Mouse (Mus musculus) liver, postnatal 0 days (tissue): ENCODE data around the gene Cd5l. TPM values are rescaled to one million over a fixed set of nuclear protein-coding genes. Genes with fewer than 3 reads are reported as not detected.
A peak's percentile ranks its signal among the peaks of the same experiment; 100 is the strongest.
"Not testable (repeated sequence)": the region's sequence is repeated elsewhere in the genome, so short reads cannot be mapped to it uniquely, and the experiment has no call there.

ENCODE experiments used
- ATAC-seq: fragments of 200-750 bp; cut with Nextera tagmentation; 2 replicates; pipeline ENCODE4 v1.8.0; 2017; ENCODE audit warnings: mild to moderate bottlenecking, moderate library complexity
- DNase-seq: peaks from one replicate; pipeline ENCODE4 v3.0.0-alpha.2; 2016
- H3K27ac ChIP-seq: fragments of 300-500 bp; sonication (generic); 2 replicates; pipeline ENCODE4 v1.5.1; 2014; ENCODE audit warnings: antibody characterized with exemption, moderate library complexity, mild to moderate bottlenecking, low read depth
- H3K27me3 ChIP-seq: fragments of 300-500 bp; sonication (generic); 2 replicates; pipeline ENCODE4 v1.6.1; 2014; ENCODE audit warnings: low read length, control low read depth, mixed read lengths; ENCODE audit not compliant: insufficient read depth
- H3K36me3 ChIP-seq: fragments of 300-500 bp; sonication (generic); replicated peaks from 2 replicates; pipeline ENCODE4 v1.6.1; 2014; ENCODE audit warnings: mild to moderate bottlenecking, control low read depth, low read length, moderate library complexity, mixed read lengths; ENCODE audit not compliant: insufficient read depth
- H3K4me1 ChIP-seq: fragments of 300-500 bp; sonication (generic); 2 replicates; pipeline ENCODE4 v1.6.1; 2014; ENCODE audit warnings: antibody characterized with exemption, mild to moderate bottlenecking, control low read depth; ENCODE audit not compliant: insufficient read depth
- H3K4me2 ChIP-seq: fragments of 300-500 bp; sonication (generic); 2 replicates; pipeline ENCODE4 v1.6.1; 2014; ENCODE audit warnings: low read depth, mild to moderate bottlenecking, low read length, moderate library complexity, mixed read lengths
- H3K4me3 ChIP-seq: fragments of 300-500 bp; sonication (generic); 2 replicates; pipeline ENCODE4 v1.5.1; 2014; ENCODE audit warnings: low read depth, low read length
- H3K9ac ChIP-seq: fragments of 300-500 bp; sonication (generic); replicated peaks from 2 replicates; pipeline ENCODE4 v1.6.1; 2014; ENCODE audit warnings: mild to moderate bottlenecking, moderate library complexity
- H3K9me3 ChIP-seq: fragments of 300-500 bp; sonication (generic); 2 replicates; pipeline ENCODE4 v1.6.1; 2016; ENCODE audit warnings: mild to moderate bottlenecking, control low read depth, low read length, mixed read lengths
- CTCF ChIP-seq: sonication (generic); IDR thresholded peaks from 2 replicates; pipeline ENCODE4 v1.5.1; 2016; ENCODE audit warnings: antibody characterized with exemption, low read depth
- EP300 ChIP-seq: IDR thresholded peaks from 2 replicates; pipeline ENCODE4 v1.6.1; 2016; ENCODE audit warnings: antibody characterized with exemption, low read depth, mild to moderate bottlenecking
- WGBS: fragments of 180-500 bp; shearing (Covaris S2); extraction: QIAGEN DNeasy Blood & Tissue Kit; methylation state at CpG from one replicate; pipeline ENCODE4 v1.1.7; 2014; ENCODE audit not compliant: insufficient replicate concordance; 5-methylcytosine and 5-hydroxymethylcytosine counted together
- polyA plus RNA-seq: library from polyadenylated mRNA; unstranded; fragments of >200 nt; fragmentation: Nextera tagmentation; extraction: Ambion mirVana; gene quantifications from 2 replicates; pipeline ENCODE4 v1.2.1, GENCODE M21; 2015

Cd5l gene
- polyA plus RNA-seq, result 64.4 and 70.9 TPM in 2 replicates

- Histone ChIP-seq H3K4me2 (no peak within 1 kb of the TSS), H3K27me3 (no peaks in the 10 kb centered on the region), H3K9me3 (no peaks in the 10 kb centered on the region), H3K4me3 (no peak within 1 kb of the TSS), H3K9ac (no peak within 1 kb of the TSS), H3K4me1 (no peaks in the 10 kb centered on the region), H3K27ac (no peak within 1 kb of the TSS), H3K36me3 (no peaks in the 10 kb centered on the region)
- DNase-seq, result no peak
- no peak for ATAC-seq
- TF ChIP-seq CTCF (no peak), EP300 (no peak)
These were observed at the start of gene Cd5l for GRCm38 (mm10) chr3:87357581-87357980. Gene Cd5l (plus strand): TSS chr3:87357881.

- Histone ChIP-seq H3K36me3 (no peaks in the 10 kb centered on the region), H3K4me1 (no peaks in the 10 kb centered on the region), H3K9ac (no peak overlapping the region), H3K9me3 (no peaks in the 10 kb centered on the region), H3K4me2 (no peak overlapping the region), H3K4me3 (no peak overlapping the region), H3K27ac (no peak overlapping the region), H3K27me3 (no peaks in the 10 kb centered on the region)
- DNase-seq, result no peak
- peak; percentile 42; the same call in 1 of the 2 replicates for TF ChIP-seq CTCF
- TF ChIP-seq EP300, result no peak
- no peak for ATAC-seq
- WGBS, result 70% methylated on average over 2 of the region's 2 CpGs
These were observed 47.8 kb upstream of the Cd5l start for GRCm38 (mm10) chr3:87309922-87310321.

- Histone ChIP-seq H3K4me1 (no peaks in the 10 kb centered on the region), H3K36me3 (no peaks in the 10 kb centered on the region), H3K4me3 (no peak overlapping the region), H3K9me3 (no peaks in the 10 kb centered on the region), H3K27ac (no peak overlapping the region), H3K27me3 (no peaks in the 10 kb centered on the region), H3K4me2 (no peak overlapping the region), H3K9ac (no peak overlapping the region)
- no peak for ATAC-seq
- 33% methylated on average over 4 of the region's 4 CpGs for WGBS
- TF ChIP-seq EP300 (no peak), CTCF (no peak)
- no peak for DNase-seq
These were observed 35.1 kb upstream of the Cd5l start for GRCm38 (mm10) chr3:87322557-87322956.

GRCm38 (mm10) chr3:87323778-87324177 lies 33.9 kb upstream of the Cd5l start:
- no peak for TF ChIP-seq EP300
- peak; percentile 53 for TF ChIP-seq CTCF
- Histone ChIP-seq H3K27ac (no peak overlapping the region), H3K4me1 (no peaks in the 10 kb centered on the region), H3K4me3 (no peak overlapping the region), H3K9me3 (no peaks in the 10 kb centered on the region), H3K9ac (no peak overlapping the region), H3K27me3 (no peaks in the 10 kb centered on the region), H3K4me2 (no peak overlapping the region), H3K36me3 (no peaks in the 10 kb centered on the region)
- WGBS, result 10% methylated on average over 3 of the region's 3 CpGs
- ATAC-seq (no peak), DNase-seq (no peak)

GRCm38 (mm10) chr3:87337899-87338298 lies 19.8 kb upstream of the Cd5l start:
- Histone ChIP-seq H3K9me3 (no peaks in the 10 kb centered on the region), H3K27me3 (no peaks in the 10 kb centered on the region), H3K27ac (no peak overlapping the region), H3K4me1 (no peaks in the 10 kb centered on the region), H3K4me3 (no peak overlapping the region), H3K36me3 (no peaks in the 10 kb centered on the region), H3K9ac (no peak overlapping the region), H3K4me2 (no peak overlapping the region)
- 65% methylated on average over 5 of the region's 5 CpGs for WGBS
- TF ChIP-seq CTCF, result no peak
- TF ChIP-seq EP300, result no peak
- DNase-seq (no peak), ATAC-seq (no peak)

GRCm38 (mm10) chr3:87350992-87351391 lies 6.7 kb upstream of the Cd5l start:
- not testable (repeated sequence) for H3K36me3 ChIP-seq, H3K9me3 ChIP-seq, H3K27me3 ChIP-seq, DNase-seq, H3K4me1 ChIP-seq, H3K9ac ChIP-seq, ATAC-seq, H3K4me2 ChIP-seq, H3K4me3 ChIP-seq, H3K27ac ChIP-seq
- WGBS, result 58% methylated on average over 2 of the region's 2 CpGs

- ATAC-seq, result no peak
- no peaks in the 10 kb centered on the region for H3K4me1 ChIP-seq
- no peak overlapping the region for H3K4me2 ChIP-seq
- H3K9ac ChIP-seq, result no peak overlapping the region
- H3K4me3 ChIP-seq, result no peak overlapping the region
- H3K27me3 ChIP-seq, result no peaks in the 10 kb centered on the region
- H3K9me3 ChIP-seq, result no peaks in the 10 kb centered on the region
- H3K36me3 ChIP-seq, result no peaks in the 10 kb centered on the region
- no peak overlapping the region for H3K27ac ChIP-seq
- no peak for TF ChIP-seq CTCF
- no peak for TF ChIP-seq EP300
- DNase-seq, result no peak
These were observed 1.5 kb downstream of the Cd5l start for GRCm38 (mm10) chr3:87359215-87359614.
